Mouse (Mus musculus) hindbrain, embryonic 13.5 days (tissue): ENCODE results near the gene Vwa8. TPM values are rescaled to one million over a fixed set of nuclear protein-coding genes. Genes with fewer than 3 reads are reported as not detected.

Experiments
- ATAC-seq: fragments of 200-750 bp; cut with Nextera tagmentation; 2 replicates; pipeline ENCODE4 v1.8.0; 2017; ENCODE audit warnings: moderate TSS enrichment; ENCODE audit not compliant: low FRiP score
- H3K27ac ChIP-seq: fragments of 300-500 bp; sonication (generic); 2 replicates; pipeline ENCODE4 v1.5.1; 2015; ENCODE audit warnings: inconsistent platforms, mild to moderate bottlenecking, moderate library complexity
- H3K27me3 ChIP-seq: fragments of 300-500 bp; sonication (generic); 2 replicates; pipeline ENCODE4 v1.6.1; 2015; ENCODE audit warnings: mild to moderate bottlenecking, inconsistent platforms
- H3K36me3 ChIP-seq: fragments of 300-500 bp; sonication (generic); 2 replicates; pipeline ENCODE4 v1.6.1; 2015; ENCODE audit warnings: mild to moderate bottlenecking, inconsistent platforms
- H3K4me1 ChIP-seq: fragments of 300-500 bp; sonication (generic); replicated peaks from 2 replicates; pipeline ENCODE4 v1.6.1; 2015; ENCODE audit warnings: inconsistent platforms
- H3K4me2 ChIP-seq: fragments of 300-500 bp; sonication (generic); 2 replicates; pipeline ENCODE4 v1.6.1; 2015; ENCODE audit warnings: inconsistent platforms, mild to moderate bottlenecking, moderate library complexity
- H3K4me3 ChIP-seq: fragments of 300-500 bp; sonication (generic); 2 replicates; pipeline ENCODE4 v1.5.1; 2015; ENCODE audit warnings: mild to moderate bottlenecking, inconsistent platforms
- H3K9ac ChIP-seq: fragments of 300-500 bp; sonication (generic); 2 replicates; pipeline ENCODE4 v1.6.1; 2015; ENCODE audit warnings: mild to moderate bottlenecking, inconsistent platforms
- H3K9me3 ChIP-seq: fragments of 300-500 bp; sonication (generic); 2 replicates; pipeline ENCODE4 v1.6.1; 2016; ENCODE audit warnings: inconsistent platforms
- WGBS: fragments of 180-500 bp; shearing (Covaris S2); methylation state at CpG from one replicate; pipeline ENCODE4 v1.1.7; 2015; 5-methylcytosine and 5-hydroxymethylcytosine counted together
- polyA plus RNA-seq: library from polyadenylated mRNA; unstranded; fragments of >200 nt; fragmentation: Nextera tagmentation; extraction: Ambion mirVana; gene quantifications from 2 replicates; pipeline ENCODE4 v1.2.1, GENCODE M21; 2015

Vwa8 gene
- polyA plus RNA-seq, 1 experiment from 2014 or later, result 5.9 TPM

GRCm38 (mm10) chr14:79049544-79049943 is 200.7 kb downstream of the Vwa8 start:
- ATAC-seq, result no peak
- no peak overlapping the region for H3K4me3 ChIP-seq
- H3K4me2 ChIP-seq, result no peak overlapping the region
- no peaks in the 10 kb centered on the region for H3K27me3 ChIP-seq
- no peak overlapping the region for H3K9ac ChIP-seq
- 0 out of 2 replicates have a peak, but pooled peaks cover 3% of the 10 kb centered on the region for H3K4me1 ChIP-seq
- H3K27ac ChIP-seq, result no peak overlapping the region
- WGBS, result 69% methylated on average over 11 of the region's 11 CpGs
- H3K9me3 ChIP-seq, result no peaks in the 10 kb centered on the region
- no peaks in the 10 kb centered on the region for H3K36me3 ChIP-seq

- no peaks in the 10 kb centered on the region for H3K4me1 ChIP-seq
- 88% methylated on average over 3 of the region's 3 CpGs for WGBS
- no peaks in the 10 kb centered on the region for H3K36me3 ChIP-seq
- H3K27me3 ChIP-seq, result no peaks in the 10 kb centered on the region
- ATAC-seq, result no peak
- no peak overlapping the region for H3K4me2 ChIP-seq
- H3K9ac ChIP-seq, result no peak overlapping the region
- H3K4me3 ChIP-seq, result no peak overlapping the region
- H3K27ac ChIP-seq, result no peak overlapping the region
- no peaks in the 10 kb centered on the region for H3K9me3 ChIP-seq
Observed at GRCm38 (mm10) chr14:79065636-79066035, 216.8 kb downstream of the Vwa8 start.

GRCm38 (mm10) chr14:79069515-79069914 is 220.7 kb downstream of the Vwa8 start:
- H3K36me3 ChIP-seq, result no peaks in the 10 kb centered on the region
- H3K9me3 ChIP-seq, result no peaks in the 10 kb centered on the region
- H3K27ac ChIP-seq, result no peak overlapping the region
- H3K9ac ChIP-seq, result no peak overlapping the region
- H3K4me3 ChIP-seq, result no peak overlapping the region
- no peak for ATAC-seq
- no peak overlapping the region for H3K4me2 ChIP-seq
- H3K4me1 ChIP-seq, result no peaks in the 10 kb centered on the region
- WGBS, result 60% methylated on average over 1 of the region's 1 CpGs
- no peaks in the 10 kb centered on the region for H3K27me3 ChIP-seq

- H3K4me3 ChIP-seq, result no peak overlapping the region
- no peak overlapping the region for H3K9ac ChIP-seq
- H3K36me3 ChIP-seq, result no peaks in the 10 kb centered on the region
- H3K27me3 ChIP-seq, result no peaks in the 10 kb centered on the region
- H3K4me1 ChIP-seq, result no peaks in the 10 kb centered on the region
- WGBS, result 91% methylated on average over 8 of the region's 8 CpGs
- no peak for ATAC-seq
- H3K4me2 ChIP-seq, result no peak overlapping the region
- H3K9me3 ChIP-seq, result no peaks in the 10 kb centered on the region
- H3K27ac ChIP-seq, result no peak overlapping the region
Observed at GRCm38 (mm10) chr14:79074786-79075185, 225.9 kb downstream of the Vwa8 start.

GRCm38 (mm10) chr14:79076560-79077300 is 227.9 kb downstream of the Vwa8 start:
- 87% methylated on average over 9 of the region's 9 CpGs for WGBS

GRCm38 (mm10) chr14:79083573-79083972 is 234.7 kb downstream of the Vwa8 start:
- Histone ChIP-seq H3K36me3 (no peaks in the 10 kb centered on the region), H3K4me3 (no peak overlapping the region), H3K9me3 (no peaks in the 10 kb centered on the region), H3K4me1 (no peaks in the 10 kb centered on the region), H3K4me2 (no peak overlapping the region), H3K9ac (no peak overlapping the region), H3K27ac (no peak overlapping the region), H3K27me3 (no peaks in the 10 kb centered on the region)
- no peak for ATAC-seq
- 92% methylated on average over 7 of the region's 7 CpGs for WGBS

More at GRCm38 (mm10) chr14:79076560-79077300, 227.9 kb downstream of the Vwa8 start:
- H3K4me3 ChIP-seq, result no peak overlapping the region
- H3K27ac ChIP-seq, result no peak overlapping the region
- no peak overlapping the region for H3K4me2 ChIP-seq
- H3K36me3 ChIP-seq, result no peaks in the 10 kb centered on the region
- H3K9ac ChIP-seq, result no peak overlapping the region
- H3K9me3 ChIP-seq, result no peaks in the 10 kb centered on the region
- no peak for ATAC-seq
- no peaks in the 10 kb centered on the region for H3K4me1 ChIP-seq
- H3K27me3 ChIP-seq, result no peaks in the 10 kb centered on the region

GRCm38 (mm10) chr14:79086006-79086405 is 237.2 kb downstream of the Vwa8 start:
- Histone ChIP-seq H3K27ac (no peak overlapping the region), H3K9me3 (no peaks in the 10 kb centered on the region), H3K27me3 (no peaks in the 10 kb centered on the region), H3K4me2 (no peak overlapping the region), H3K4me1 (no peaks in the 10 kb centered on the region), H3K4me3 (no peak overlapping the region), H3K36me3 (no peaks in the 10 kb centered on the region), H3K9ac (no peak overlapping the region)
- WGBS, result 91% methylated on average over 5 of the region's 5 CpGs
- ATAC-seq, result no peak

GRCm38 (mm10) chr14:79089464-79089863 is 240.6 kb downstream of the Vwa8 start:
- H3K9me3 ChIP-seq, result peaks cover 7% of the 10 kb centered on the region
- peaks cover 11% of the 10 kb centered on the region for H3K36me3 ChIP-seq
- H3K4me2 ChIP-seq, result no peak overlapping the region
- no peak overlapping the region for H3K4me3 ChIP-seq
- H3K4me1 ChIP-seq, result no peaks in the 10 kb centered on the region
- ATAC-seq, result no peak
- H3K27me3 ChIP-seq, result no peaks in the 10 kb centered on the region
- 32% methylated on average over 2 of the region's 2 CpGs for WGBS
- H3K9ac ChIP-seq, result no peak overlapping the region
- no peak overlapping the region for H3K27ac ChIP-seq

GRCm38 (mm10) chr14:79097181-79097580 is 248.3 kb downstream of the Vwa8 start:
- Histone ChIP-seq H3K27ac (no peak overlapping the region), H3K9me3 (peaks cover 13% of the 10 kb centered on the region), H3K36me3 (peaks cover 18% of the 10 kb centered on the region), H3K27me3 (no peaks in the 10 kb centered on the region), H3K4me2 (no peak overlapping the region), H3K9ac (no peak overlapping the region), H3K4me1 (no peaks in the 10 kb centered on the region), H3K4me3 (no peak overlapping the region)
- 88% methylated on average over 12 of the region's 12 CpGs for WGBS
- no peak for ATAC-seq

- peak; percentile 84 for ATAC-seq
- Histone ChIP-seq H3K4me2 (peak overlapping the region; percentile 25), H3K9me3 (no peaks in the 10 kb centered on the region), H3K36me3 (no peaks in the 10 kb centered on the region), H3K4me1 (no peaks in the 10 kb centered on the region), H3K9ac (no peak overlapping the region), H3K27ac (no peak overlapping the region), H3K4me3 (0 out of 2 replicates have a peak overlapping the region, but pooled peaks have one; percentile 3), H3K27me3 (no peaks in the 10 kb centered on the region)
- WGBS, result 35% methylated on average over 14 of the region's 14 CpGs
Observed at GRCm38 (mm10) chr14:79106655-79107515, 258.0 kb downstream of the Vwa8 start.

GRCm38 (mm10) chr14:79109375-79109774 is 260.5 kb downstream of the Vwa8 start:
- H3K9ac ChIP-seq, result no peak overlapping the region
- no peak overlapping the region for H3K4me3 ChIP-seq
- no peak overlapping the region for H3K27ac ChIP-seq
- WGBS, result 35% methylated on average over 1 of the region's 1 CpGs
- ATAC-seq, result no peak
- H3K27me3 ChIP-seq, result no peaks in the 10 kb centered on the region
- H3K9me3 ChIP-seq, result no peaks in the 10 kb centered on the region
- no peaks in the 10 kb centered on the region for H3K4me1 ChIP-seq
- no peak overlapping the region for H3K4me2 ChIP-seq
- no peaks in the 10 kb centered on the region for H3K36me3 ChIP-seq

GRCm38 (mm10) chr14:79110012-79110411 is 261.2 kb downstream of the Vwa8 start:
- H3K4me3 ChIP-seq, result no peak overlapping the region
- H3K4me1 ChIP-seq, result no peaks in the 10 kb centered on the region
- no peak overlapping the region for H3K4me2 ChIP-seq
- no peaks in the 10 kb centered on the region for H3K27me3 ChIP-seq
- H3K27ac ChIP-seq, result no peak overlapping the region
- H3K9me3 ChIP-seq, result no peaks in the 10 kb centered on the region
- ATAC-seq, result no peak
- no peak overlapping the region for H3K9ac ChIP-seq
- no peaks in the 10 kb centered on the region for H3K36me3 ChIP-seq
- WGBS, result 67% methylated on average over 3 of the region's 3 CpGs
